Mouse (Mus musculus): ENCODE data around the gene 2210016L21Rik.
A peak's percentile ranks its signal among the peaks of the same experiment; 100 is the strongest.

The 2210016L21Rik gene

GRCm38 (mm10) chr5:114978888-114979249 lies 36.9 kb downstream of the 2210016L21Rik start:
- peak in 1 of 2 experiments; percentile 12 for DNase-seq (ENCODE audit: low spot score in 2 of 2)

GRCm38 (mm10) chr5:114979250-114980121 lies 37.5 kb downstream of the 2210016L21Rik start:
- peak; percentile 76 to 81 for DNase-seq (ENCODE audit: low spot score in 2 of 2)

GRCm38 (mm10) chr5:114980122-114980748 lies 38.3 kb downstream of the 2210016L21Rik start:
- DNase-seq (ENCODE audit: low spot score in 2 of 2), result no peak

GRCm38 (mm10) chr5:114982001-114982400 lies 40.0 kb downstream of the 2210016L21Rik start:
- DNase-seq (ENCODE audit: low spot score in 2 of 2), result no peak

- no peak for DNase-seq (ENCODE audit: low spot score in 2 of 2)
Observed at GRCm38 (mm10) chr5:114985074-114985473, 43.1 kb downstream of the 2210016L21Rik start.

- no peak for DNase-seq (ENCODE audit: low spot score in 2 of 2)
Observed at GRCm38 (mm10) chr5:114996447-114996846, 54.5 kb downstream of the 2210016L21Rik start.

- no peak for DNase-seq (ENCODE audit: low spot score in 2 of 2)
Observed at GRCm38 (mm10) chr5:114997327-114997726, 55.4 kb downstream of the 2210016L21Rik start.

Measured in frontal cortex, postnatal 36 days (tissue).